ENCODE assay signal across 17 mouse cellular contexts in genomic region chr10:118130016-118130415, GRCm38 (mm10).
"Had no signal": no experiment of that assay in that cellular context is flagged by ENCODE, and none has a peak within 500 bp of the region (broad histone marks: within the 10 kb centered on the region; RNA-seq: fewer than 3 reads in every experiment).

No protein-coding gene starts in this region.

- H3K4me3 ChIP-seq: lung, embryonic 15.5 days; megakaryocyte, embryonic 14.5 days; midbrain, embryonic 13.5 days; midbrain, embryonic 15.5 days; neural tube, embryonic 12.5 days had no signal

- H3K27ac ChIP-seq: lung, embryonic 15.5 days; macrophage; midbrain, embryonic 13.5 days; midbrain, embryonic 15.5 days; neural tube, embryonic 12.5 days had no signal

- DNase-seq: liver, postnatal 0 days; lung, adult 2 months; lung, postnatal 14 days; lung, postnatal 36 days; right cerebral cortex, adult 18-20 months; right cerebral cortex, postnatal 25 days; right cerebral cortex, postnatal 4 days; spleen, adult 18-20 months; thymus, adult 18-20 months; thymus, postnatal 14 days; thymus, postnatal 36 days had no signal

- H3K9me3 ChIP-seq: lung, embryonic 15.5 days; midbrain, embryonic 13.5 days; midbrain, embryonic 15.5 days; neural tube, embryonic 12.5 days had no signal

- H3K9ac ChIP-seq: liver, postnatal 0 days; lung, embryonic 15.5 days; midbrain, embryonic 13.5 days; midbrain, embryonic 15.5 days; neural tube, embryonic 12.5 days had no signal

- H3K27me3 ChIP-seq: midbrain, embryonic 15.5 days had no signal

- H3K4me2 ChIP-seq: lung, embryonic 15.5 days; midbrain, embryonic 13.5 days; midbrain, embryonic 15.5 days; neural tube, embryonic 12.5 days had no signal

- H3K4me1 ChIP-seq: lung, embryonic 15.5 days; midbrain, embryonic 13.5 days; midbrain, embryonic 15.5 days; neural tube, embryonic 12.5 days had no signal

- H3K36me3 ChIP-seq: lung, embryonic 15.5 days; midbrain, embryonic 13.5 days; midbrain, embryonic 15.5 days; neural tube, embryonic 12.5 days had no signal
